Mouse (Mus musculus): ENCODE measurements at regions not wholly inside any gene's neighbourhood (a gene's known extent, or its start where the extent isn't known, plus 50 kb on each side); places are given as distances from the start of the nearest gene placed in this dataset.

DNA sequence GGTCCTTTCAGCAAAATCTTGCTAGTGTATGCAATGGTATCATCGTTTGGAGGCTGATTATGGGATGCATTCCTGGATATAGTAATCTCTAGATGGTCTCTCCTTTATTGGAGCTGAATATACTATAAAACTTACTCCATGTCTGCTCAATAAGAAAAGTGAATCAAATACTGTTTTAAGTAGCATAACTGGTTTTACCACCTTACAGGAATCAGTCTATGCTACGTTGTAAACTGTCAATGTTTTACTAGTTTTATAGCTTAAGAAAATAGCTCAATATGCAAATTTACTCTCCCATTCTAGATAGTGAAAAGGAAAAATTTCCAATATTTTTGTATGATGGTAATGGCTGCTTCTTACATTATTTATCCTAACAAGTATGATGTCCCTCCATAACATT is 91.5 kb downstream of the 4933436I01Rik start:
- H3K27me3 ChIP-seq (ENCODE audit: control insufficient read depth, insufficient read depth, low read depth, low read length): no peaks in the 10 kb centered on the region
- 38% methylated on average over 2 of the region's 2 CpGs for WGBS (ENCODE audit: insufficient replicate concordance)
- ATAC-seq (ENCODE audit: low read depth): no peak
- H3K27ac ChIP-seq (ENCODE audit: low read length): no peak overlapping the region
- no peaks in the 10 kb centered on the region for H3K9me3 ChIP-seq (replicated peaks; ENCODE audit: control insufficient read depth, low read length)
- H3K4me1 ChIP-seq (ENCODE audit: control insufficient read depth, low read depth, low read length): no peaks in the 10 kb centered on the region
- no peaks in the 10 kb centered on the region for H3K36me3 ChIP-seq (ENCODE audit: control insufficient read depth, insufficient read depth)
- no peak overlapping the region for H3K4me3 ChIP-seq (ENCODE audit: low read depth, low read length)
- H3K4me2 ChIP-seq (ENCODE audit: low read depth, low read length): no peak overlapping the region
- H3K9ac ChIP-seq (ENCODE audit: low read depth, low read length): no peak overlapping the region

DNA sequence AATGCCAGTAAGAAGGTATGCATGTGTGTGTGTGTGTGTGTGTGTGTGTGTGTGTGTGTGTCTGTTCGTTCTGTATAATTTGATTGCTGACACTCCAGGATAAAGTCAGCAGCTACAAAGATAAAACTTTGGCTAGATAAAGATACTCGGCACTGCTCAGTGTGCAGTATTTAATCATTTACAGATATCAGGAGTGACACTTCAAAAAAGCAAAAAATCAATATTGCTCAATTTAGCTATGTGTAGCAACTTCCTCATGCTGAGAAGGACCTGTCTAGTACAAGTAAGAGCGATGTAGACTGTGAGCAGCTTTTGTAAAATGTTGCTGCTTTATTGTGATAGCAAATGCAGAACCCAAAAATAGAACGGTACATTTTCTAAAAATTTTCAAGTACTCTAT is 100.1 kb downstream of the 4933436I01Rik start:
- no peak overlapping the region for H3K4me3 ChIP-seq (ENCODE audit: low read depth, low read length)
- ATAC-seq (ENCODE audit: low read depth): peak; percentile 50; the same call in 1 of the 2 replicates
- H3K9ac ChIP-seq (ENCODE audit: low read depth, low read length): no peak overlapping the region
- no peaks in the 10 kb centered on the region for H3K36me3 ChIP-seq (ENCODE audit: control insufficient read depth, insufficient read depth)
- no peaks in the 10 kb centered on the region for H3K9me3 ChIP-seq (replicated peaks; ENCODE audit: control insufficient read depth, low read length)
- H3K27ac ChIP-seq (ENCODE audit: low read length): no peak overlapping the region
- H3K4me2 ChIP-seq (ENCODE audit: low read depth, low read length): no peak overlapping the region
- H3K27me3 ChIP-seq (ENCODE audit: control insufficient read depth, insufficient read depth, low read depth, low read length): no peaks in the 10 kb centered on the region
- no peaks in the 10 kb centered on the region for H3K4me1 ChIP-seq (ENCODE audit: control insufficient read depth, low read depth, low read length)
- 45% methylated on average over 4 of the region's 4 CpGs for WGBS (ENCODE audit: insufficient replicate concordance)
